Mouse (Mus musculus) forebrain, embryonic 11.5 days (tissue): ENCODE results near the gene Lamb2. TPM values are rescaled to one million over a fixed set of nuclear protein-coding genes. Genes with fewer than 3 reads are reported as not detected.

Experiments used
- ATAC-seq: fragments of 200-750 bp; cut with Nextera tagmentation; replicated peaks from 2 replicates; pipeline ENCODE4 v1.8.0; 2017; ENCODE audit warnings: moderate TSS enrichment; ENCODE audit not compliant: low FRiP score
- DNase-seq: peaks from one replicate; pipeline ENCODE4 v3.0.0-alpha.2; 2017; ENCODE audit warnings: low spot score
- H3K27ac ChIP-seq: fragments of 300-500 bp; sonication (generic); 2 replicates; pipeline ENCODE4 v1.5.1; 2014; ENCODE audit warnings: low read depth, low read length
- H3K27me3 ChIP-seq: fragments of 300-500 bp; sonication (generic); 2 replicates; pipeline ENCODE4 v1.6.1; 2014; ENCODE audit warnings: mild to moderate bottlenecking, low read length, mixed read lengths; ENCODE audit not compliant: control insufficient read depth, insufficient read depth
- H3K36me3 ChIP-seq: fragments of 300-500 bp; sonication (generic); 2 replicates; pipeline ENCODE4 v1.6.1; 2014; ENCODE audit warnings: mild to moderate bottlenecking, low read length, moderate library complexity, mixed read lengths; ENCODE audit not compliant: control insufficient read depth, insufficient read depth
- H3K4me1 ChIP-seq: fragments of 300-500 bp; sonication (generic); replicated peaks from 2 replicates; pipeline ENCODE4 v1.6.1; 2014; ENCODE audit warnings: low read length, mixed read lengths; ENCODE audit not compliant: control insufficient read depth, insufficient read depth
- H3K4me2 ChIP-seq: fragments of 300-500 bp; sonication (generic); 2 replicates; pipeline ENCODE4 v1.6.1; 2014; ENCODE audit warnings: low read depth, mild to moderate bottlenecking, low read length, moderate library complexity, mixed read lengths; ENCODE audit not compliant: severe bottlenecking
- H3K4me3 ChIP-seq: fragments of 300-500 bp; sonication (generic); 2 replicates; pipeline ENCODE4 v1.5.1; 2014; ENCODE audit warnings: low read depth, low read length
- H3K9ac ChIP-seq: fragments of 300-500 bp; sonication (generic); 2 replicates; pipeline ENCODE4 v1.6.1; 2014; ENCODE audit warnings: low read length
- H3K9me3 ChIP-seq: fragments of 300-500 bp; sonication (generic); 2 replicates; pipeline ENCODE4 v1.6.1; 2016; ENCODE audit warnings: low read length, mixed read lengths; ENCODE audit not compliant: control insufficient read depth
- WGBS: fragments of 180-500 bp; shearing (Covaris S2); extraction: QIAGEN DNeasy Blood & Tissue Kit; methylation state at CpG from one replicate; pipeline ENCODE4 v1.1.7; 2014; 5-methylcytosine and 5-hydroxymethylcytosine counted together
- polyA plus RNA-seq: library from polyadenylated mRNA; unstranded; fragments of >200 nt; fragmentation: Nextera tagmentation; extraction: Ambion mirVana; gene quantifications from 2 replicates; pipeline ENCODE4 v1.2.1, GENCODE M21; 2014

Lamb2 gene
- polyA plus RNA-seq, 1 experiment from 2014 or later = 40.9 TPM

- Histone ChIP-seq H3K27me3 (no peaks in the 10 kb centered on the region), H3K27ac (no peak overlapping the region), H3K4me1 (peaks cover 5% of the 10 kb centered on the region; the same call in 1 of the 2 replicates), H3K4me3 (peak overlapping the region; percentile 69), H3K9ac (peak overlapping the region; percentile 80; the same call in 1 of the 2 replicates), H3K4me2 (peak overlapping the region; percentile 87), H3K9me3 (no peaks in the 10 kb centered on the region), H3K36me3 (peaks cover 11% of the 10 kb centered on the region)
- no peak for DNase-seq
- ATAC-seq = no peak
- 87% methylated on average over 7 of the region's 7 CpGs for whole genome bisulfite sequencing
Observed at GRCm38 (mm10) chr9:108508776-108509175, 29.2 kb downstream of the Lamb2 start.

- Histone ChIP-seq H3K4me3 (peak within 1 kb of the TSS; percentile 88), H3K4me2 (peak within 1 kb of the TSS; percentile 89), H3K27me3 (no peaks in the 10 kb centered on the region), H3K9ac (peak within 1 kb of the TSS; percentile 98), H3K36me3 (peaks cover 11% of the 10 kb centered on the region), H3K9me3 (no peaks in the 10 kb centered on the region), H3K27ac (peak within 1 kb of the TSS; percentile 99), H3K4me1 (peaks cover 5% of the 10 kb centered on the region; the same call in 1 of the 2 replicates)
- ATAC-seq (peak; percentile 96), DNase-seq (peak; percentile 98)
- WGBS = 1% methylated on average over 46 of the region's 55 CpGs
Observed at GRCm38 (mm10) chr9:108516380-108517251, 37.1 kb downstream of the Lamb2 start, which contains the start of gene Qrich1. Gene Qrich1 (plus strand): TSS chr9:108516806.

- peak overlapping the region; percentile 99 for H3K27ac ChIP-seq
- under 1% methylated on average over 52 of the region's 95 CpGs for WGBS
- peaks cover 8% of the 10 kb centered on the region for H3K36me3 ChIP-seq
Observed at GRCm38 (mm10) chr9:108517253-108517930, 37.9 kb downstream of the Lamb2 start.

GRCm38 (mm10) chr9:108517931-108518332, 38.4 kb downstream of the Lamb2 start:
- no peaks in the 10 kb centered on the region for H3K27me3 ChIP-seq
- peak overlapping the region; percentile 89 for H3K4me2 ChIP-seq
- H3K9me3 ChIP-seq = no peaks in the 10 kb centered on the region
- DNase-seq (no peak), ATAC-seq (no peak; the same call in 1 of the 2 replicates)
- 1% methylated on average over 13 of the region's 13 CpGs for WGBS
- peak overlapping the region; percentile 88 for H3K4me3 ChIP-seq
- peaks cover 5% of the 10 kb centered on the region; the same call in 1 of the 2 replicates for H3K4me1 ChIP-seq
- H3K36me3 ChIP-seq = peaks cover 8% of the 10 kb centered on the region
- peak overlapping the region; percentile 99 for H3K27ac ChIP-seq
- peak overlapping the region; percentile 98 for H3K9ac ChIP-seq

More at GRCm38 (mm10) chr9:108517253-108517930, 37.9 kb downstream of the Lamb2 start:
- Histone ChIP-seq H3K9me3 (no peaks in the 10 kb centered on the region), H3K9ac (peak overlapping the region; percentile 98), H3K4me2 (peak overlapping the region; percentile 89), H3K27me3 (no peaks in the 10 kb centered on the region), H3K4me3 (peak overlapping the region; percentile 88), H3K4me1 (peaks cover 5% of the 10 kb centered on the region; the same call in 1 of the 2 replicates)
- ATAC-seq (peak; percentile 82), DNase-seq (peak; percentile 91)

GRCm38 (mm10) chr9:108521604-108522003, 42.1 kb downstream of the Lamb2 start:
- H3K27ac ChIP-seq = no peak overlapping the region
- no peaks in the 10 kb centered on the region for H3K27me3 ChIP-seq
- no peaks in the 10 kb centered on the region for H3K36me3 ChIP-seq
- H3K4me2 ChIP-seq = no peak overlapping the region
- H3K9me3 ChIP-seq = no peaks in the 10 kb centered on the region
- H3K4me3 ChIP-seq = no peak overlapping the region
- peaks cover 3% of the 10 kb centered on the region; the same call in 1 of the 2 replicates for H3K4me1 ChIP-seq
- WGBS = 69% methylated on average over 2 of the region's 2 CpGs
- no peak for DNase-seq
- no peak overlapping the region for H3K9ac ChIP-seq
- ATAC-seq = no peak

GRCm38 (mm10) chr9:108523341-108523740, 43.8 kb downstream of the Lamb2 start:
- Histone ChIP-seq H3K9ac (no peak overlapping the region), H3K36me3 (peaks cover 1% of the 10 kb centered on the region; the same call in 1 of the 2 replicates), H3K4me2 (no peak overlapping the region), H3K27ac (no peak overlapping the region), H3K9me3 (no peaks in the 10 kb centered on the region), H3K4me3 (no peak overlapping the region), H3K4me1 (peaks cover 3% of the 10 kb centered on the region; the same call in 1 of the 2 replicates), H3K27me3 (no peaks in the 10 kb centered on the region)
- 97% methylated on average over 4 of the region's 4 CpGs for WGBS
- ATAC-seq (no peak), DNase-seq (no peak)

- H3K4me1 ChIP-seq = no peaks in the 10 kb centered on the region
- ATAC-seq (no peak), DNase-seq (no peak)
- H3K27me3 ChIP-seq = no peaks in the 10 kb centered on the region
- no peak overlapping the region for H3K4me2 ChIP-seq
- H3K36me3 ChIP-seq = peaks cover 13% of the 10 kb centered on the region
- H3K9me3 ChIP-seq = no peaks in the 10 kb centered on the region
- H3K27ac ChIP-seq = no peak overlapping the region
- no peak overlapping the region for H3K4me3 ChIP-seq
- 85% methylated on average over 3 of the region's 3 CpGs for WGBS
- H3K9ac ChIP-seq = no peak overlapping the region
Observed at GRCm38 (mm10) chr9:108525400-108525799, 45.9 kb downstream of the Lamb2 start.

- H3K36me3 ChIP-seq = peaks cover 36% of the 10 kb centered on the region
- WGBS = 91% methylated on average over 1 of the region's 1 CpGs
- no peak overlapping the region for H3K4me2 ChIP-seq
- H3K4me1 ChIP-seq = no peaks in the 10 kb centered on the region
- H3K4me3 ChIP-seq = no peak overlapping the region
- H3K27ac ChIP-seq = no peak overlapping the region
- H3K9ac ChIP-seq = no peak overlapping the region
- no peak for DNase-seq
- H3K27me3 ChIP-seq = no peaks in the 10 kb centered on the region
- no peak for ATAC-seq
- no peaks in the 10 kb centered on the region for H3K9me3 ChIP-seq
Observed at GRCm38 (mm10) chr9:108530954-108531353, 51.4 kb downstream of the Lamb2 start.
